8 mouse cellular contexts compared by ENCODE assay signal in the genomic region with DNA sequence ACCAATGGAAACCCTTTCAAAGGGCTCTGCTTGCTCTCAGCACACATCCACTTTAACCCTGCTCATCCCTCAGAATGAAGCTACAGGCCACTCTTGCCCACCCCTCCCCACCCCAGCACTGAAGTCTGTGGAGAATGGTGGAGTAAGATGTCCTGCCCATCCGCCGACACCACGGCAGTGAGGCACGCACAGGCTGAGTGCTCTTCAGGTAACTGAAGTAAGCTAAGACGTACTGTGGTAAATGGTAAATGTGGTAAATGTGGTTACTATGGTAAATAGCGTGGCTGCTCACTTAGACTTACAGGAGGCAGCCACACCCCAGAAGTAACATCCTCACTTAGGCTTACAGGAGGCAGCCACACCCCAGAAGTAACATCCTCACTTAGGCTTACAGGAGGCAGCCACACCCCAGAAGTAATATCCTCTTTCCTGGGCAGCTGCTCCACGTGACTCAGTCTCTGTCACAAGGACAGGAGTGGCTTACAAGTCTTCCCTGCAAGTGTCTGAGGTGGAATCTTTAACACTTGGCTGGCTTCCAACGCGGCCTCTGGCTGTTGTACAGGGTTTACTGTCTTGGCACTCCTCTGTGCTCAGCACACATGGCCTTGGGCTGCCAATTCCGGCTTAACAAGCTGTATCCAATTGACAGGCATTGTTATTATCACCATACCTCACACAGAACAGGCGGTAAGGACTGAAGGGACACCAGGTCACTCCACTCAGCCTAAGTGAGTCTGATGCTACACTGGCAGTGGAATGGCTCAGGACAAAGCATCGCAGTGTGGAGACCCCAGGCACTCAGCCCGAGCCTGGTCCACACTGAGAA. TPM values are rescaled to one million over a fixed set of nuclear protein-coding genes. Genes with fewer than 3 reads are reported as not detected.
DNase-seq lines count a peak whose midpoint lies in the region; ATAC-seq and TF ChIP-seq lines count a peak whose summit lies in the region.

No protein-coding gene starts in this region.

- no peaks in the 10 kb centered on the region for H3K27me3 ChIP-seq in E14TG2a.4 (ENCODE audit: insufficient read depth, low read length)
- no peaks in the 10 kb centered on the region for H3K27me3 ChIP-seq in forebrain, embryonic 12.5 days

- no peak for TF ChIP-seq CTCF in E14TG2a.4 (conservative IDR thresholded peaks at IDR 0.05; ENCODE audit: low read length)

- ATAC-seq in activated CD4-positive, CD25-positive, alpha-beta regulatory T cell, adult 4 months: peak; percentile 91
- peak; percentile 30; the same call in 1 of the 2 replicates for ATAC-seq in forebrain, embryonic 12.5 days (ENCODE audit: low FRiP score)

- 68% methylated on average over 13 of the region's 13 CpGs for WGBS in forebrain, embryonic 12.5 days
- WGBS in large intestine, adult 2 months: 22% methylated on average over 13 of the region's 13 CpGs

- intact Hi-C loops in heart, postnatal 36 days (cut with DNase I): no loop called here

- peaks cover 37% of the 10 kb centered on the region for H3K36me3 ChIP-seq in E14TG2a.4 (ENCODE audit: insufficient read depth, low read length)
- H3K36me3 ChIP-seq in forebrain, embryonic 12.5 days (replicated peaks): no peaks in the 10 kb centered on the region

- H3K9me3 ChIP-seq in E14TG2a.4 (ENCODE audit: low read length): no peaks in the 10 kb centered on the region
- no peaks in the 10 kb centered on the region for H3K9me3 ChIP-seq in forebrain, embryonic 12.5 days

- peaks cover 80% of the 10 kb centered on the region for H3K4me1 ChIP-seq in E14TG2a.4 (replicated peaks; ENCODE audit: low read depth, low read length)
- H3K4me1 ChIP-seq in forebrain, embryonic 12.5 days: peaks cover 21% of the 10 kb centered on the region

- no peak overlapping the region for H3K4me2 ChIP-seq in forebrain, embryonic 12.5 days

- peak; percentile 56 to 62 for DNase-seq in heart, postnatal 36 days
- DNase-seq in large intestine, adult 2 months (ENCODE audit: low read depth, low spot score): peak; percentile 98
- DNase-seq in mesoderm, embryonic 11.5 days (ENCODE audit: low read depth, low spot score): peak; percentile 52
- peak; percentile 39 for DNase-seq in thymus, postnatal 14 days
- no peak for DNase-seq in layer of hippocampus, postnatal 36 days

- peak overlapping the region; percentile 72 for H3K27ac ChIP-seq in forebrain, embryonic 12.5 days

- H3K9ac ChIP-seq in forebrain, embryonic 12.5 days: no peak overlapping the region

- peak overlapping the region; percentile 32 for H3K4me3 ChIP-seq in E14TG2a.4 (replicated peaks; ENCODE audit: low read length)
- H3K4me3 ChIP-seq in forebrain, embryonic 12.5 days (replicated peaks): no peak overlapping the region

RNA-seq across cellular contexts. Expression of a gene that starts 35.3 kb away (rescaled TPM):
- polyA plus RNA-seq in activated CD4-positive, CD25-positive, alpha-beta regulatory T cell, adult 4 months (2017; shearing (Covaris generic)): 10 to 100 TPM in 1 of 2 experiments, 1 to 10 TPM in 1; 7.9 to 11.6 TPM
- polyA plus RNA-seq in forebrain, embryonic 12.5 days (2016; fragmentation: Nextera tagmentation; extraction: Ambion mirVana): 7.6 and 13.4 TPM in 2 replicates
- total RNA-seq in heart, postnatal 36 days (2021): 10 to 100 TPM in 1 of 2 experiments, 1 to 10 TPM in 1; 10.0 to 13.5 TPM
- 37.5 and 66.7 TPM in 2 replicates for polyA plus RNA-seq in large intestine, adult 2 months (2012; rRNA removed)
- total RNA-seq in layer of hippocampus, postnatal 36 days (2021): 10 to 100 TPM; 44.2 to 49.7 TPM

Comparison
In these comparisons a context has a peak if more than half of its experiments do, and no peak if none do; other contexts are left out.
1. DNase-seq: peak in heart, postnatal 36 days (2 of 2), large intestine, adult 2 months (single experiment), mesoderm, embryonic 11.5 days (single experiment) and thymus, postnatal 14 days (single experiment); none in layer of hippocampus, postnatal 36 days (0 of 2).